Mouse (Mus musculus): ENCODE results near the gene Rnf183. TPM values are rescaled to one million over a fixed set of nuclear protein-coding genes. Genes with fewer than 3 reads are reported as not detected.
"Not testable (repeated sequence)": the region's sequence is repeated elsewhere in the genome, so short reads cannot be mapped to it uniquely, and the experiment has no call there.

Rnf183 gene
- 0.07 TPM in 1 of 2 replicates, not detected in the other for polyA plus RNA-seq (2012; rRNA removed)

GRCm38 (mm10) chr4:62435081-62435480 is at the start of gene Rnf183:
Gene Rnf183 (minus strand): TSS chr4:62435252.
- Histone ChIP-seq H3K27me3 (ENCODE audit: control insufficient read depth, insufficient read depth, low read length) (no peaks in the 10 kb centered on the region), H3K4me1 (ENCODE audit: control insufficient read depth, insufficient read depth, low read length) (no peaks in the 10 kb centered on the region; the same call in 1 of the 2 replicates), H3K4me3 (replicated peaks; ENCODE audit: insufficient read depth, low read depth, low read length) (no peak within 1 kb of the TSS), H3K27ac (ENCODE audit: insufficient read depth, low read length) (no peak within 1 kb of the TSS)
- WGBS: 79% methylated on average over 6 of the region's 6 CpGs
- TF ChIP-seq CTCF (IDR thresholded peaks at IDR 0.05; ENCODE audit: borderline replicate concordance, insufficient read depth, low read depth, low read length): no peak
- TF ChIP-seq POLR2A (IDR thresholded peaks at IDR 0.05; ENCODE audit: borderline replicate concordance, insufficient read depth, low read length): no peak
- no peak for DNase-seq

GRCm38 (mm10) chr4:62480709-62481605 is 45.9 kb upstream of the Rnf183 start:
- Histone ChIP-seq H3K4me3 (replicated peaks; ENCODE audit: insufficient read depth, low read depth, low read length) (no peak overlapping the region), H3K27ac (ENCODE audit: insufficient read depth, low read length) (no peak overlapping the region), H3K27me3 (ENCODE audit: control insufficient read depth, insufficient read depth, low read length) (no peaks in the 10 kb centered on the region), H3K4me1 (ENCODE audit: control insufficient read depth, insufficient read depth, low read length) (0 out of 2 replicates have a peak, but pooled peaks cover 3% of the 10 kb centered on the region)
- no peak for TF ChIP-seq CTCF (IDR thresholded peaks at IDR 0.05; ENCODE audit: borderline replicate concordance, insufficient read depth, low read depth, low read length)
- no peak for DNase-seq
- WGBS: 59% methylated on average over 10 of the region's 10 CpGs

GRCm38 (mm10) chr4:62479937-62480708 is 45.1 kb upstream of the Rnf183 start, which contains the start of gene Bspry:
Gene Bspry (plus strand): TSS chr4:62480053.
- peak; percentile 41 to 43 for DNase-seq
- Histone ChIP-seq H3K27ac (ENCODE audit: insufficient read depth, low read length) (no peak within 1 kb of the TSS), H3K27me3 (ENCODE audit: control insufficient read depth, insufficient read depth, low read length) (no peaks in the 10 kb centered on the region), H3K4me3 (replicated peaks; ENCODE audit: insufficient read depth, low read depth, low read length) (peak within 1 kb of the TSS; percentile 63), H3K4me1 (ENCODE audit: control insufficient read depth, insufficient read depth, low read length) (0 out of 2 replicates have a peak, but pooled peaks cover 3% of the 10 kb centered on the region)
- TF ChIP-seq CTCF (IDR thresholded peaks at IDR 0.05; ENCODE audit: borderline replicate concordance, insufficient read depth, low read depth, low read length): no peak
- no peak for TF ChIP-seq POLR2A (IDR thresholded peaks at IDR 0.05; ENCODE audit: borderline replicate concordance, insufficient read depth, low read length)
- 3% methylated on average over 71 of the region's 71 CpGs for whole genome bisulfite sequencing

- DNase-seq; H3K27me3 ChIP-seq (ENCODE audit: control insufficient read depth, insufficient read depth, low read length); H3K27ac ChIP-seq (ENCODE audit: insufficient read depth, low read length); H3K4me1 ChIP-seq (ENCODE audit: control insufficient read depth, insufficient read depth, low read length): not testable (repeated sequence)
- TF ChIP-seq CTCF (IDR thresholded peaks at IDR 0.05; ENCODE audit: borderline replicate concordance, insufficient read depth, low read depth, low read length): peak; percentile 34
- H3K4me3 ChIP-seq (replicated peaks; ENCODE audit: insufficient read depth, low read depth, low read length): peak overlapping the region; percentile 63
- WGBS: 13% methylated on average over 11 of the region's 11 CpGs
These were observed 44.5 kb upstream of the Rnf183 start for GRCm38 (mm10) chr4:62479593-62479936.

GRCm38 (mm10) chr4:62477542-62478244 is 42.6 kb upstream of the Rnf183 start:
- no peak overlapping the region for H3K4me3 ChIP-seq (replicated peaks; ENCODE audit: insufficient read depth, low read depth, low read length)
- no peak for TF ChIP-seq CTCF (IDR thresholded peaks at IDR 0.05; ENCODE audit: borderline replicate concordance, insufficient read depth, low read depth, low read length)
- no peak for TF ChIP-seq POLR2A (IDR thresholded peaks at IDR 0.05; ENCODE audit: borderline replicate concordance, insufficient read depth, low read length)
- H3K27ac ChIP-seq (ENCODE audit: insufficient read depth, low read length): no peak overlapping the region
- H3K27me3 ChIP-seq (ENCODE audit: control insufficient read depth, insufficient read depth, low read length): no peaks in the 10 kb centered on the region
- 85% methylated on average over 6 of the region's 6 CpGs for WGBS
- H3K4me1 ChIP-seq (ENCODE audit: control insufficient read depth, insufficient read depth, low read length): 0 out of 2 replicates have a peak, but pooled peaks cover 3% of the 10 kb centered on the region
- DNase-seq: no peak

- H3K27ac ChIP-seq (ENCODE audit: insufficient read depth, low read length): no peak overlapping the region
- WGBS: 94% methylated on average over 6 of the region's 6 CpGs
- H3K27me3 ChIP-seq (ENCODE audit: control insufficient read depth, insufficient read depth, low read length): no peaks in the 10 kb centered on the region
- TF ChIP-seq CTCF (IDR thresholded peaks at IDR 0.05; ENCODE audit: borderline replicate concordance, insufficient read depth, low read depth, low read length) (no peak), POLR2A (IDR thresholded peaks at IDR 0.05; ENCODE audit: borderline replicate concordance, insufficient read depth, low read length) (no peak)
- 0 out of 2 replicates have a peak, but pooled peaks cover 3% of the 10 kb centered on the region for H3K4me1 ChIP-seq (ENCODE audit: control insufficient read depth, insufficient read depth, low read length)
- no peak for DNase-seq
- no peak overlapping the region for H3K4me3 ChIP-seq (replicated peaks; ENCODE audit: insufficient read depth, low read depth, low read length)
These were observed 40.7 kb upstream of the Rnf183 start for GRCm38 (mm10) chr4:62475793-62476192.

GRCm38 (mm10) chr4:62475131-62475530 is 40.1 kb upstream of the Rnf183 start:
- 81% methylated on average over 2 of the region's 2 CpGs for WGBS
- Histone ChIP-seq H3K27me3 (ENCODE audit: control insufficient read depth, insufficient read depth, low read length) (no peaks in the 10 kb centered on the region), H3K27ac (ENCODE audit: insufficient read depth, low read length) (no peak overlapping the region), H3K4me1 (ENCODE audit: control insufficient read depth, insufficient read depth, low read length) (0 out of 2 replicates have a peak, but pooled peaks cover 3% of the 10 kb centered on the region), H3K4me3 (replicated peaks; ENCODE audit: insufficient read depth, low read depth, low read length) (no peak overlapping the region)
- TF ChIP-seq CTCF (IDR thresholded peaks at IDR 0.05; ENCODE audit: borderline replicate concordance, insufficient read depth, low read depth, low read length) (no peak), POLR2A (IDR thresholded peaks at IDR 0.05; ENCODE audit: borderline replicate concordance, insufficient read depth, low read length) (no peak)
- no peak for DNase-seq
